Mouse (Mus musculus): ENCODE measurements around the gene Tspan6.
A peak's percentile ranks its signal among the peaks of the same experiment; 100 is the strongest.

The Tspan6 gene

GRCm38 (mm10) chrX:133898014-133898542 is at the start of gene Tspan6:
Tspan6 (minus strand) TSS chrX:133898429.
- peak; percentile 41 for DNase-seq (ENCODE audit: low spot score)

DNA sequence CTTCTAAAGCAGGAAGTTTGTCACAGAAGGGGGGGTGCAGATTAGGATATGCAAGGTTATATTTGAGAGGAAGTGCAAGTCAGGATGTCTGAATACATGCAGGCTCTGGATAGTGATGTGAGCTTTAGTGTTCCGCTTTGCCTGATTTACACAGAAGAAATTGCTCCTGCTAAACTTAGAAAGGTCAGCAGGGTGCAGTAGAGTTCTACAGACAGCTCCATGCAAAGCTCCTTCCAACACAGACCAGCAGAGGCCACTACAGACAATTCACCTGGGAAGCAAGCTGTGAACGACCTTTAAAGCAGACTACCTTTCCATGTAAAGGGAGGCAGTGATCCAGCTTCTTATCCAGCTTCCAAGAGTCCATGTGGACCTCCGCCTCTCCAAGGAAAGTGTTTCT is 49.2 kb upstream of the Tspan6 start:
- peak; percentile 58 for DNase-seq (ENCODE audit: low spot score)

- no peak for DNase-seq (ENCODE audit: low spot score)
Observed at GRCm38 (mm10) chrX:133939561-133939960, 41.3 kb upstream of the Tspan6 start.

- DNase-seq (ENCODE audit: low spot score), result no peak
Observed at GRCm38 (mm10) chrX:133936605-133937225, 38.5 kb upstream of the Tspan6 start.

GRCm38 (mm10) chrX:133931302-133932013 is 33.2 kb upstream of the Tspan6 start:
- DNase-seq (ENCODE audit: low spot score), result peak; percentile 17

- DNase-seq (ENCODE audit: low spot score), result no peak
Observed at GRCm38 (mm10) chrX:133926760-133927159, 28.5 kb upstream of the Tspan6 start.

GRCm38 (mm10) chrX:133921187-133921586 is 23.0 kb upstream of the Tspan6 start:
- no peak for DNase-seq (ENCODE audit: low spot score)

DNA sequence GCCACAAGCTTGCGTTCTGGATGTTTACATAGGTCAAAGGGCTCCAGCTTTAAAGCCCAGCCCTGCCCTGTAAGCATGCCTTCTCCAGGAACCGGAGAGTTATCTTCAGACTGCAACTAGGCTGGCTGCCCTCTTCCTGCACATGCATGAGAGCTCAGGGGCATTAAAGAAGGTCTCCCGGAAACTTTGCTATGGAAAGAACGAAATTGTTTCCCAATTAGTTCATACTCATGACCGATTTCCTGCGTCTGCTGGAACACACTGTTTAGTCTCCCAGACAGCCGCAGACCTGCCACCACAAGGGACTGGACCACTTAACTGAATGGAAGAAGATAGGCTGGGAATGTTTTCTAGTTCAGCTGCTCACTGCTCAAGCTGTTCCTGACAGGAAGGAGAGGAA is 16.0 kb upstream of the Tspan6 start:
- DNase-seq (ENCODE audit: low spot score), result no peak

DNA sequence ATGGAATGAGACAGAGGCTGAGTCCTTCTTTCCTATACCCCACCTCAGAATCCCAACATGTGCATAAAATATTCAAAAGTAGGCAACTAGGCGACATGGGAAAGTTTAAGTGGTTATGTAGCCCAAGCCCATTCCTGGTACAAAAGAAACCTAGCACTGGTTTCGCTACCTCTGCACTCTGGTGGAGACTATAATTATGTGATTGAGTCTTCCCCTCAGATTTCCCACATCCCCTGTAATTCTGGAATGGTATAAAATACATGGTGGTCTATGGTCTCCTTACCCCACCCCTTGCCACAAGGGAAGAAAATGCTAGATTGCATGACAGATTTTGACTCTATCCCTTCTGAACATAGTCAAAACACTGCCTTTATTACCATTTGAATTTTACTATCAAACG is 14.8 kb upstream of the Tspan6 start:
- no peak for DNase-seq (ENCODE audit: low spot score)

GRCm38 (mm10) chrX:133911397-133912103 is 13.3 kb upstream of the Tspan6 start:
- no peak for DNase-seq (ENCODE audit: low spot score)

GRCm38 (mm10) chrX:133908261-133908660 is 10.0 kb upstream of the Tspan6 start, which contains the start of gene Srpx2:
Srpx2 (plus strand) TSS chrX:133908426.
- DNase-seq (ENCODE audit: low spot score), result no peak

GRCm38 (mm10) chrX:133888111-133888510 is 10.1 kb downstream of the Tspan6 start:
- DNase-seq (ENCODE audit: low spot score), result no peak

DNA sequence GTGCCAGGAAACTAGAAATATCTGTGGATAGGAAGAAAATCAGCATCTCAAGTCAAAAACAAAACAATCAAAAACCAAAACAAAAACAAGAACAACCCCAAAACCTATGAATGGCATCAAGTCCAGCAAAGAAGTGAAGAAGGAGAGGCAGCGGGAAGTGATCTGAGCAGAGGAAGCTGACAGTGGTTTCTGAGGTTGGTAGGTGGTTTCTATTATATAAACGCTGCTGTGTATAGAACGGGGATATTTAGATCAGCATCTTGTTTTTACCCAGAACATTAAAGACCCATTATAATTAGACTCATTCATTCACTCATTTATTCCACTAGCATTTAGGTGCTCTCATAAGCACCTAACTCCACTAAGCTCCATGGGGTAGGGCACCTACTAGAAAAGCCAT is 10.9 kb downstream of the Tspan6 start:
- no peak for DNase-seq (ENCODE audit: low spot score)

DNA sequence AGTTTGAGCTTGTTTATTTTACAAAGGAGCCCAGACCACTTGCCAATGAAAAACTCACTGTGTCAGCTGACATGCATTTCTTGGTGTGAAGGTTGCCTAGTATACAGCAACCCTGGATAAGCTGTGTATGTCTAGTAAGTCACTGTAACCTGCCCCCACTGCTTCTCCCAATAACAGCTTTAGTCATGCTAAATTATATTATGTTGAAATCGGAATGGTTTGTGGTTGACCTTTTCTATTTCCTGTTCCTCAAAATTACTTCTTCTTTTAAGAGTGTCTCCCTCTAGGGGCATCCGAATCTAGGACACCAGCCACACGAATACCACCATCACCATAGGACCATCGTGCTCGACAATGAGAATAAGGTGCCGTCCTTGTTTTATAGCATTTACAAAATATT is 28.5 kb downstream of the Tspan6 start:
- DNase-seq (ENCODE audit: low spot score), result no peak

DNA sequence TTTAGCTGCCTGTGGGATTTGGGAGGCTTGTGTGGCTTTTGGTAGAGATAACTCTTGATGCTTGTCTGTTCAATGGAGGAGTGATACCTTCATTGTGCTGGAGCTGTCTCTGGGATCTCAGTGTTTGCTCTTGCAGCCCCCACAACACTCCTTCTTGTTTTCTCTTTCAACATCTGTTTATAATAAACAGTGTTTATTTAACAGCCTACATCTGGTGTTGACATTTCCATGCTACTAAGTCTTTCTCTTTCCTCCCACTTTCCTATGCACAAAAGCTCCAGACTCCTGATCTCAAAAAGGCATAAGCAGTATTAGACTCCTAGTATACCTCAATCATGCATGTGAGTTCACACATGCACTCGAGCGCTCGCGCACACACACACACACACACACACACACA is 44.6 kb downstream of the Tspan6 start:
- DNase-seq (ENCODE audit: low spot score), result no peak

DNA sequence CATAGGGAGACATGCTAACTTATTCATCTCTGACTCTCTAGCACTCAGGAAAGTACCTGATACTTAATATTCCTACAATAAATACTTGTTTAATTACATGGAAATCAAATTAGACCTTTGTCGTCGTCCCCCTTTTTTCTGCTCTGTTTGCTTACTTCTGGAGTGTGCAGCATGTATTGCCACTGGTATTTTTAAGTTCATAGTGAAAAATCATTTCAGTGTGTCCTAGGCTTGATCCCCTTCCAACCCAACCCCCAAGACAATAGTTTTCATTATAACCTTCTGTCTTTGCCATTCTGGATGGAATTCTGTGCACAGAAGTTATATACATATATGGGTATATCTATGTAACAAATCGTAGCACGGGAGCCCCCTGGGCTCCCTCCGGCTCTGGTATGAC is 47.5 kb downstream of the Tspan6 start, which contains the start of gene Tnmd:
Gene Tnmd (plus strand): TSS at position 301 of the 400 bp plus-strand sequence.
- DNase-seq (ENCODE audit: low spot score), result no peak
